In genomic region chr16:22547741-22548140, GRCm38 (mm10) we compare ENCODE assay signal across 7 mouse cellular contexts.
DNase-seq lines count a peak whose midpoint lies in the region; ATAC-seq and TF ChIP-seq lines count a peak whose summit lies in the region.

No protein-coding gene starts in this region.

- H3K9ac ChIP-seq in lung, embryonic 16.5 days (ENCODE audit: low read length): 0 out of 2 replicates have a peak overlapping the region, but pooled peaks have one; percentile 65
- H3K9ac ChIP-seq in heart, postnatal 0 days (replicated peaks; ENCODE audit: low read depth, low read length): peak overlapping the region; percentile 67; the same call in 1 of the 2 replicates
- no peak overlapping the region for H3K9ac ChIP-seq in liver, embryonic 16.5 days (ENCODE audit: low read depth, low read length)
- no peak overlapping the region for H3K9ac ChIP-seq in stomach, postnatal 0 days (ENCODE audit: low read length)

- H3K4me3 ChIP-seq in lung, embryonic 16.5 days (ENCODE audit: low read length): peak overlapping the region; percentile 48
- H3K4me3 ChIP-seq in heart, postnatal 0 days (ENCODE audit: low read depth, low read length): peak overlapping the region; percentile 54
- peak overlapping the region; percentile 44 for H3K4me3 ChIP-seq in liver, embryonic 16.5 days (ENCODE audit: low read depth, low read length)
- peak overlapping the region; percentile 40; the same call in 1 of the 2 replicates for H3K4me3 ChIP-seq in stomach, postnatal 0 days (ENCODE audit: low read depth, low read length)

- peak overlapping the region; percentile 76 for H3K4me2 ChIP-seq in lung, embryonic 16.5 days (ENCODE audit: low read depth, low read length)
- H3K4me2 ChIP-seq in heart, postnatal 0 days (ENCODE audit: low read depth, low read length): peak overlapping the region; percentile 85
- peak overlapping the region; percentile 55 for H3K4me2 ChIP-seq in liver, embryonic 16.5 days (ENCODE audit: low read depth, low read length)
- H3K4me2 ChIP-seq in stomach, postnatal 0 days (replicated peaks; ENCODE audit: low read depth): peak overlapping the region; percentile 76

- H3K27ac ChIP-seq in lung, embryonic 16.5 days (ENCODE audit: low read length): peak overlapping the region; percentile 87
- H3K27ac ChIP-seq in heart, postnatal 0 days (ENCODE audit: low read depth): peak overlapping the region; percentile 92
- H3K27ac ChIP-seq in liver, embryonic 16.5 days (ENCODE audit: low read length): no peak overlapping the region
- H3K27ac ChIP-seq in stomach, postnatal 0 days (replicated peaks): no peak overlapping the region

- 49% methylated on average over 10 of the region's 10 CpGs for WGBS in lung, embryonic 16.5 days
- 59% methylated on average over 10 of the region's 10 CpGs for WGBS in heart, postnatal 0 days
- WGBS in liver, embryonic 16.5 days (ENCODE audit: insufficient replicate concordance): 40% methylated on average over 10 of the region's 10 CpGs
- WGBS in stomach, postnatal 0 days: 61% methylated on average over 10 of the region's 10 CpGs

- H3K9me3 ChIP-seq in lung, embryonic 16.5 days (ENCODE audit: control insufficient read depth, low read length): no peaks in the 10 kb centered on the region
- no peaks in the 10 kb centered on the region for H3K9me3 ChIP-seq in heart, postnatal 0 days (replicated peaks; ENCODE audit: control insufficient read depth, low read length)
- no peaks in the 10 kb centered on the region for H3K9me3 ChIP-seq in liver, embryonic 16.5 days (replicated peaks; ENCODE audit: control insufficient read depth, low read length)
- H3K9me3 ChIP-seq in stomach, postnatal 0 days (ENCODE audit: control insufficient read depth, low read length): no peaks in the 10 kb centered on the region

- no peak for TF ChIP-seq CTCF in heart, postnatal 0 days (IDR thresholded peaks at IDR 0.05; ENCODE audit: low read depth)
- no peak for TF ChIP-seq CTCF in stomach, postnatal 0 days (IDR thresholded peaks at IDR 0.05; ENCODE audit: low read depth)

- TF ChIP-seq EP300 in heart, postnatal 0 days (IDR thresholded peaks at IDR 0.05; ENCODE audit: low read depth): no peak
- no peak for TF ChIP-seq EP300 in stomach, postnatal 0 days (optimal IDR thresholded peaks at IDR 0.05)

- no peaks in the 10 kb centered on the region for H3K27me3 ChIP-seq in lung, embryonic 16.5 days (ENCODE audit: control insufficient read depth, insufficient read depth, low read depth, low read length)
- H3K27me3 ChIP-seq in heart, postnatal 0 days (ENCODE audit: control insufficient read depth, insufficient read depth, low read length): no peaks in the 10 kb centered on the region
- no peaks in the 10 kb centered on the region for H3K27me3 ChIP-seq in liver, embryonic 16.5 days (ENCODE audit: control insufficient read depth, insufficient read depth, low read depth, low read length)
- H3K27me3 ChIP-seq in stomach, postnatal 0 days (ENCODE audit: control insufficient read depth, insufficient read depth, low read length): no peaks in the 10 kb centered on the region

- no peaks in the 10 kb centered on the region for H3K36me3 ChIP-seq in lung, embryonic 16.5 days (ENCODE audit: control insufficient read depth, insufficient read depth, low read length)
- H3K36me3 ChIP-seq in heart, postnatal 0 days (replicated peaks; ENCODE audit: control insufficient read depth, insufficient read depth, low read length): no peaks in the 10 kb centered on the region
- no peaks in the 10 kb centered on the region for H3K36me3 ChIP-seq in liver, embryonic 16.5 days (ENCODE audit: control insufficient read depth, insufficient read depth)
- no peaks in the 10 kb centered on the region for H3K36me3 ChIP-seq in stomach, postnatal 0 days (ENCODE audit: control insufficient read depth, insufficient read depth, low read length)

- no peak for DNase-seq in lung, adult 18-20 months
- no peak for DNase-seq in heart, postnatal 0 days (ENCODE audit: low spot score)
- DNase-seq in stomach, postnatal 0 days (ENCODE audit: low spot score): no peak
- DNase-seq in urinary bladder, postnatal 36 days (ENCODE audit: low spot score in 2 of 2): no peak
- no peak for DNase-seq in gastrocnemius, postnatal 10 days

- no peak for ATAC-seq in lung, embryonic 16.5 days (ENCODE audit: low read depth)
- no peak for ATAC-seq in heart, postnatal 0 days (ENCODE audit: insufficient read depth, low read depth)
- ATAC-seq in liver, embryonic 16.5 days (ENCODE audit: low read depth): no peak
- ATAC-seq in stomach, postnatal 0 days (ENCODE audit: low FRiP score, low TSS enrichment): no peak

- H3K4me1 ChIP-seq in lung, embryonic 16.5 days (replicated peaks; ENCODE audit: control insufficient read depth, insufficient read depth, low read length): peaks cover 51% of the 10 kb centered on the region
- peaks cover 64% of the 10 kb centered on the region for H3K4me1 ChIP-seq in heart, postnatal 0 days (ENCODE audit: control insufficient read depth, insufficient read depth)
- peaks cover 4% of the 10 kb centered on the region for H3K4me1 ChIP-seq in liver, embryonic 16.5 days (ENCODE audit: control insufficient read depth, low read depth, low read length)
- peaks cover 10% of the 10 kb centered on the region for H3K4me1 ChIP-seq in stomach, postnatal 0 days (replicated peaks; ENCODE audit: control insufficient read depth, insufficient read depth)

Comparison
In these comparisons a context has a peak if more than half of its experiments do, and no peak if none do; other contexts are left out.
1. H3K27ac ChIP-seq: peak in lung, embryonic 16.5 days (single experiment) and heart, postnatal 0 days (single experiment); none in liver, embryonic 16.5 days (single experiment) and stomach, postnatal 0 days (single experiment).
2. H3K9ac ChIP-seq: peak in lung, embryonic 16.5 days (single experiment) and heart, postnatal 0 days (single experiment); none in liver, embryonic 16.5 days (single experiment) and stomach, postnatal 0 days (single experiment).
3. Peak in every context shown above with its lines, with median percentiles within 50 percentile points of each other: H3K4me2 ChIP-seq and H3K4me3 ChIP-seq.